Mouse (Mus musculus): ENCODE data around the gene Phka2.

The Phka2 gene

GRCm38 (mm10) chrX:160502048-160503041, at the start of gene Phka2:
Gene Phka2, plus strand, starts transcription at chrX:160502166.
- peak; percentile 80 for DNase-seq

GRCm38 (mm10) chrX:160455686-160456085, 46.3 kb upstream of the Phka2 start:
- DNase-seq, result no peak

GRCm38 (mm10) chrX:160471257-160471786, 30.6 kb upstream of the Phka2 start:
- DNase-seq, result no peak

- DNase-seq, result no peak
These were observed 12.2 kb upstream of the Phka2 start for GRCm38 (mm10) chrX:160489784-160490183.

GRCm38 (mm10) chrX:160494333-160494732, 7.6 kb upstream of the Phka2 start:
- DNase-seq, result no peak

- peak; percentile 38 for DNase-seq
These were observed 7.0 kb upstream of the Phka2 start for GRCm38 (mm10) chrX:160494921-160495320.

GRCm38 (mm10) chrX:160496473-160496872, 5.5 kb upstream of the Phka2 start:
- DNase-seq, result no peak

- DNase-seq, result no peak
These were observed 871 bp upstream of the Phka2 start for GRCm38 (mm10) chrX:160501095-160501494.

- no peak for DNase-seq
These were observed 299 bp upstream of the Phka2 start for GRCm38 (mm10) chrX:160501687-160502047.

- DNase-seq, result no peak
These were observed 7.1 kb downstream of the Phka2 start for GRCm38 (mm10) chrX:160509046-160509445.

GRCm38 (mm10) chrX:160510197-160510596, 8.2 kb downstream of the Phka2 start:
- DNase-seq, result no peak

GRCm38 (mm10) chrX:160516027-160516426, 14.1 kb downstream of the Phka2 start:
- DNase-seq, result no peak

- no peak for DNase-seq
These were observed 40.8 kb downstream of the Phka2 start for GRCm38 (mm10) chrX:160542772-160543171.

GRCm38 (mm10) chrX:160548875-160549274, 46.9 kb downstream of the Phka2 start:
- DNase-seq, result no peak

- DNase-seq, result no peak
These were observed 50.1 kb downstream of the Phka2 start for GRCm38 (mm10) chrX:160552066-160552465.

- DNase-seq, result no peak
These were observed 81.6 kb downstream of the Phka2 start for GRCm38 (mm10) chrX:160583589-160583988.

- no peak for DNase-seq
These were observed 82.3 kb downstream of the Phka2 start for GRCm38 (mm10) chrX:160584148-160584838.

- no peak for DNase-seq
These were observed 83.1 kb downstream of the Phka2 start for GRCm38 (mm10) chrX:160585110-160585509.

- peak; percentile 63 for DNase-seq
These were observed 86.6 kb downstream of the Phka2 start for GRCm38 (mm10) chrX:160588523-160588922.

- no peak for DNase-seq
These were observed 88.2 kb downstream of the Phka2 start for GRCm38 (mm10) chrX:160590147-160590546.

GRCm38 (mm10) chrX:160592933-160593332, 91.0 kb downstream of the Phka2 start:
- no peak for DNase-seq

- no peak for DNase-seq
These were observed 96.1 kb downstream of the Phka2 start for GRCm38 (mm10) chrX:160598055-160598454.

All from layer of hippocampus, adult 9-11 months (tissue).